Mouse (Mus musculus) adrenal gland, adult 10 weeks (tissue): Measurements from ENCODE around the gene Nudcd2. TPM values are rescaled to one million over a fixed set of nuclear protein-coding genes. Genes with fewer than 3 reads are reported as not detected.

Experiments used
- polyA plus RNA-seq: library from polyadenylated mRNA; stranded (reverse); fragments of 350-450 nt; fragmentation: Illumina TruSeq; extraction: RNeasy Lipid Tissue Mini Kit (QIAGEN cat#74804); gene quantifications from one replicate; pipeline ENCODE4 v1.2.3, GENCODE M21; 2014; ENCODE audit warnings: low read depth, low replicate concordance

Nudcd2 gene
- 108 TPM for polyA plus RNA-seq

DNA sequence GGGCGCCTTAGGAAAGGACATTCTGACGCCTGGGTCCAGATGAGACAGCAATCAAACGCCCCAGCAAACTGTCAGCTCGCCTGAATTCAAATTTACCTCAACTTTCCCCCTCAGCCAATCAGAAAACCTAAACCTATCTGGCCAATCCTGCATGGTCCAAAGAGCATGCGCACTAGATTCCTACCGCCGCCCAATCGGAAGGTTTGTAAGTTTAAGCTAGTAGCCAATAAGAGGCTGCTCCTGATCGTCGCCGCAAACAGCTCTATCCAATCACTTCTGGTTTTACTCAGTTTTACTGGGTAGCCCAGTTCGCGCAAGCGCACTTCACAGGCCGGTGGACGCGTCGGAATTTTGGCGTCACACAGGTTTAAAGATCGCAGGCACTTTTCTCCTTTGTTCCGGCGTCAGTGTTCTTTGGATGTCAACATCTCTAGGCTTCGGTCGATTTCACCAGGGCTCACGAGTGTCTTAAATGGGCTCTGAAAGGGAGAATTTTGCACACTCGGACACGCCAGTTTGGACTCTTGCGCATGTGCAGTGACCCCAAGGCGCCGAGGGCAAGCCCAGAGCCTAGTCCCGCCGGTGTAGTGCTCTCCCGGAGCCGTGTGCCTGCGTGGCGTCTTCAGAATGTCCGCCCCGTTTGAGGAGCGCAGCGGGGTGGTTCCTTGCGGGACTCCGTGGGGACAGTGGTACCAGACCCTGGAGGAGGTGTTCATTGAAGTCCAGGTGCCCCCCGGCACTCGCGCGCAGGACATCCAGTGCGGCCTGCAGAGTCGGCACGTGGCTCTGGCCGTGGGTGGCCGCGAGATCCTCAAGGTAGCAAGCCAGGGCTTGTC is at the start of gene Nudcd2, which contains the start of gene Hmmr:
Nudcd2 (plus strand) TSS at position 329 of the 836 bp plus-strand sequence.
Hmmr (minus strand) TSS at position 84 of the 836 bp plus-strand sequence.

GRCm38 (mm10) chr11:40695103-40695502 is 38.4 kb upstream of the Nudcd2 start, which contains the start of gene Mat2b:
Gene Mat2b (minus strand): TSS chr11:40695203.

GRCm38 (mm10) chr11:40755109-40755627 is 21.7 kb downstream of the Nudcd2 start, which contains the start of gene Ccng1:
Gene Ccng1 (minus strand): TSS chr11:40755311.

Other genes starting within 250 kb of the Nudcd2 start
- 127 TPM for gene Mat2b, start 38.5 kb upstream of the Nudcd2 start, polyA plus RNA-seq
- gene Hmmr, start 245 bp upstream of the Nudcd2 start, polyA plus RNA-seq: 6.6 TPM
- 438 TPM for gene Ccng1, start 21.6 kb downstream of the Nudcd2 start, polyA plus RNA-seq